Mouse (Mus musculus): ENCODE data around the gene Cdsn. TPM values are rescaled to one million over a fixed set of nuclear protein-coding genes. Genes with fewer than 3 reads are reported as not detected.

The Cdsn gene
- total and polyA plus RNA-seq, 3 experiments = 0.27 to 1.1 (median 0.29) TPM

- no peak overlapping the region for H3K9ac ChIP-seq (ENCODE audit: low read depth, low read length)
- 30% methylated on average over 5 of the region's 5 CpGs for WGBS
These were observed 3.3 kb upstream of the Cdsn start for GRCm38 (mm10) chr17:35548636-35549035.

GRCm38 (mm10) chr17:35549437-35550142, 2.3 kb upstream of the Cdsn start:
- peak; percentile 82 to 87 for DNase-seq
- H3K27me3 ChIP-seq (ENCODE audit: control insufficient read depth, insufficient read depth, low read length) = no peaks in the 10 kb centered on the region
- no peaks in the 10 kb centered on the region for H3K79me2 ChIP-seq (replicated peaks; ENCODE audit: control insufficient read depth, insufficient read depth, low read length)
- H3K36me3 ChIP-seq (ENCODE audit: control insufficient read depth, insufficient read depth, low read length) = no peaks in the 10 kb centered on the region
- H3K4me1 ChIP-seq (ENCODE audit: control insufficient read depth, insufficient read depth, low read length) = peaks cover 3% of the 10 kb centered on the region
- TF ChIP-seq CTCF (IDR thresholded peaks at IDR 0.05) (no peak), EP300 (IDR thresholded peaks at IDR 0.05; ENCODE audit: insufficient read depth, low read depth, low read length) (peak; percentile 71; the same call in 1 of the 2 replicates)
- intact Hi-C loops (cut with DNase I) = no loop called here
- peak overlapping the region; percentile 24; the same call in 1 of the 2 replicates for H3K9ac ChIP-seq (ENCODE audit: low read depth, low read length)
- peak overlapping the region; percentile 86 for H3K27ac ChIP-seq
- 13% methylated on average over 15 of the region's 15 CpGs for WGBS
- peak overlapping the region; percentile 19; the same call in 1 of the 2 replicates for H3K4me3 ChIP-seq

More at GRCm38 (mm10) chr17:35548636-35549035, 3.3 kb upstream of the Cdsn start:
- Histone ChIP-seq H3K79me2 (replicated peaks; ENCODE audit: control insufficient read depth, insufficient read depth, low read length) (no peaks in the 10 kb centered on the region), H3K27ac (peak overlapping the region; percentile 86), H3K4me1 (ENCODE audit: control insufficient read depth, insufficient read depth, low read length) (peaks cover 3% of the 10 kb centered on the region), H3K4me3 (no peak overlapping the region), H3K27me3 (ENCODE audit: control insufficient read depth, insufficient read depth, low read length) (no peaks in the 10 kb centered on the region), H3K36me3 (ENCODE audit: control insufficient read depth, insufficient read depth, low read length) (no peaks in the 10 kb centered on the region)
- no peak for DNase-seq
- intact Hi-C loops (cut with DNase I) = no loop called here
- TF ChIP-seq POLR2A (IDR thresholded peaks at IDR 0.05; ENCODE audit: insufficient read depth, low read depth, low read length) (no peak), EP300 (IDR thresholded peaks at IDR 0.05; ENCODE audit: insufficient read depth, low read depth, low read length) (no peak), CTCF (IDR thresholded peaks at IDR 0.05) (no peak)

- Histone ChIP-seq H3K9ac (ENCODE audit: low read depth, low read length) (no peak overlapping the region), H3K36me3 (ENCODE audit: control insufficient read depth, insufficient read depth, low read length) (no peaks in the 10 kb centered on the region), H3K27ac (peak overlapping the region; percentile 86), H3K79me2 (replicated peaks; ENCODE audit: control insufficient read depth, insufficient read depth, low read length) (no peaks in the 10 kb centered on the region), H3K27me3 (ENCODE audit: control insufficient read depth, insufficient read depth, low read length) (no peaks in the 10 kb centered on the region), H3K4me3 (peak overlapping the region; percentile 19; the same call in 1 of the 2 replicates), H3K4me1 (ENCODE audit: control insufficient read depth, insufficient read depth, low read length) (peaks cover 3% of the 10 kb centered on the region)
- DNase-seq = no peak
- 92% methylated on average over 4 of the region's 4 CpGs for WGBS
- TF ChIP-seq CTCF (IDR thresholded peaks at IDR 0.05) = peak; percentile 45
- TF ChIP-seq POLR2A (IDR thresholded peaks at IDR 0.05; ENCODE audit: insufficient read depth, low read depth, low read length) = no peak
- TF ChIP-seq EP300 (IDR thresholded peaks at IDR 0.05; ENCODE audit: insufficient read depth, low read depth, low read length) = no peak
- intact Hi-C loops (cut with DNase I) = no loop called here
These were observed 1.8 kb upstream of the Cdsn start for GRCm38 (mm10) chr17:35550143-35550494.

GRCm38 (mm10) chr17:35550871-35551270, 1.1 kb upstream of the Cdsn start:
- no peak for DNase-seq
- Histone ChIP-seq H3K4me1 (ENCODE audit: control insufficient read depth, insufficient read depth, low read length) (peaks cover 3% of the 10 kb centered on the region), H3K9ac (ENCODE audit: low read depth, low read length) (no peak overlapping the region), H3K36me3 (ENCODE audit: control insufficient read depth, insufficient read depth, low read length) (no peaks in the 10 kb centered on the region), H3K79me2 (replicated peaks; ENCODE audit: control insufficient read depth, insufficient read depth, low read length) (no peaks in the 10 kb centered on the region), H3K27ac (no peak overlapping the region), H3K27me3 (ENCODE audit: control insufficient read depth, insufficient read depth, low read length) (no peaks in the 10 kb centered on the region), H3K4me3 (no peak overlapping the region)
- intact Hi-C loops (cut with DNase I) = no loop called here
- TF ChIP-seq POLR2A (IDR thresholded peaks at IDR 0.05; ENCODE audit: insufficient read depth, low read depth, low read length) = no peak
- TF ChIP-seq EP300 (IDR thresholded peaks at IDR 0.05; ENCODE audit: insufficient read depth, low read depth, low read length) = no peak
- no peak for TF ChIP-seq CTCF (IDR thresholded peaks at IDR 0.05)
- WGBS = 49% methylated on average over 8 of the region's 8 CpGs

DNA sequence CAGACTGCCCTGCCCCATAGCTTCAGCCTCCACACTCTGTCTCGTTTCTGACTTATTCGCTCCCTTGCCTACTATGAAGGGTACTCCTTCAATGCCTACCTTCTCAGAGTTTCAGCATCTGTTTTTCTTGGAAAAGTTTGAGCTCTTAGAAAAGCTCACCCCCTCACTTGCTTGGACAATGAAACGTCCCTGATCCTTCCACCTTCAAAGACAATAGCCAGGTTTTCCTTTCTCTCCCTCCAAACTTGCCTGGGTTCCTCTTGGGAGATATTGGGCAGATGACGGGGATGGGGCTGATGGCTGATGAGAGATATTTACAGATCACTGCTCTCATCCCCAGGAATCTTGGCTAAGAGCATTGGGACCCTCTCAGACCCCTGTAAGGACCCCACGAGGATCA, 2.4 kb downstream of the Cdsn start:
- H3K36me3 ChIP-seq (ENCODE audit: control insufficient read depth, insufficient read depth, low read length) = no peaks in the 10 kb centered on the region
- H3K4me1 ChIP-seq (ENCODE audit: control insufficient read depth, insufficient read depth, low read length) = no peaks in the 10 kb centered on the region
- H3K9ac ChIP-seq (ENCODE audit: low read depth, low read length) = no peak overlapping the region
- 85% methylated on average over 5 of the region's 5 CpGs for WGBS
- no peak overlapping the region for H3K27ac ChIP-seq
- no peaks in the 10 kb centered on the region for H3K79me2 ChIP-seq (replicated peaks; ENCODE audit: control insufficient read depth, insufficient read depth, low read length)
- no peak for TF ChIP-seq POLR2A (IDR thresholded peaks at IDR 0.05; ENCODE audit: insufficient read depth, low read depth, low read length)
- TF ChIP-seq EP300 (IDR thresholded peaks at IDR 0.05; ENCODE audit: insufficient read depth, low read depth, low read length) = no peak
- no peak for TF ChIP-seq CTCF (IDR thresholded peaks at IDR 0.05)
- no peaks in the 10 kb centered on the region for H3K27me3 ChIP-seq (ENCODE audit: control insufficient read depth, insufficient read depth, low read length)
- intact Hi-C loops (cut with DNase I) = no loop called here
- DNase-seq = no peak
- H3K4me3 ChIP-seq = no peak overlapping the region

- no peak overlapping the region for H3K4me3 ChIP-seq
- no peaks in the 10 kb centered on the region for H3K36me3 ChIP-seq (ENCODE audit: control insufficient read depth, insufficient read depth, low read length)
- H3K9ac ChIP-seq (ENCODE audit: low read depth, low read length) = no peak overlapping the region
- no peak for DNase-seq
- H3K4me1 ChIP-seq (ENCODE audit: control insufficient read depth, insufficient read depth, low read length) = no peaks in the 10 kb centered on the region
- 89% methylated on average over 18 of the region's 18 CpGs for WGBS
- intact Hi-C loops (cut with DNase I) = no loop called here
- H3K79me2 ChIP-seq (replicated peaks; ENCODE audit: control insufficient read depth, insufficient read depth, low read length) = no peaks in the 10 kb centered on the region
- H3K27ac ChIP-seq = no peak overlapping the region
- TF ChIP-seq EP300 (IDR thresholded peaks at IDR 0.05; ENCODE audit: insufficient read depth, low read depth, low read length) (no peak), POLR2A (IDR thresholded peaks at IDR 0.05; ENCODE audit: insufficient read depth, low read depth, low read length) (no peak), CTCF (IDR thresholded peaks at IDR 0.05) (no peak)
- H3K27me3 ChIP-seq (ENCODE audit: control insufficient read depth, insufficient read depth, low read length) = no peaks in the 10 kb centered on the region
These were observed 3.0 kb downstream of the Cdsn start for GRCm38 (mm10) chr17:35554761-35555397.

Data from heart, adult 2 months (tissue).